Mouse (Mus musculus) liver, embryonic 13.5 days (tissue): ENCODE measurements around the gene Pam16. TPM values are rescaled to one million over a fixed set of nuclear protein-coding genes. Genes with fewer than 3 reads are reported as not detected.
"Not testable (repeated sequence)": the region's sequence is repeated elsewhere in the genome, so short reads cannot be mapped to it uniquely, and the experiment has no call there.

Source experiments
- ATAC-seq: fragments of 200-750 bp; cut with Nextera tagmentation; 2 replicates; pipeline ENCODE4 v1.8.0; 2017; ENCODE audit warnings: low read depth, mild to moderate bottlenecking, moderate number of reproducible peaks, moderate library complexity
- DNase-seq: peaks from one replicate; pipeline ENCODE4 v3.0.0; 2022
- H3K27ac ChIP-seq: fragments of 300-500 bp; sonication (generic); 2 replicates; pipeline ENCODE4 v1.5.1; 2015; ENCODE audit warnings: moderate library complexity, mild to moderate bottlenecking, inconsistent platforms
- H3K27me3 ChIP-seq: fragments of 300-500 bp; sonication (generic); 2 replicates; pipeline ENCODE4 v1.6.1; 2015; ENCODE audit warnings: mild to moderate bottlenecking, inconsistent platforms
- H3K36me3 ChIP-seq: fragments of 300-500 bp; sonication (generic); 2 replicates; pipeline ENCODE4 v1.6.1; 2015; ENCODE audit warnings: mild to moderate bottlenecking, inconsistent platforms
- H3K4me1 ChIP-seq: fragments of 300-500 bp; sonication (generic); replicated peaks from 2 replicates; pipeline ENCODE4 v1.6.1; 2015; ENCODE audit warnings: inconsistent platforms
- H3K4me2 ChIP-seq: fragments of 300-500 bp; sonication (generic); 2 replicates; pipeline ENCODE4 v1.6.1; 2015; ENCODE audit warnings: inconsistent platforms, mild to moderate bottlenecking, moderate library complexity
- H3K4me3 ChIP-seq: fragments of 300-500 bp; sonication (generic); replicated peaks from 2 replicates; pipeline ENCODE4 v1.5.1; 2015; ENCODE audit warnings: mild to moderate bottlenecking, inconsistent platforms
- H3K9ac ChIP-seq: fragments of 300-500 bp; sonication (generic); 2 replicates; pipeline ENCODE4 v1.6.1; 2015; ENCODE audit warnings: mild to moderate bottlenecking, inconsistent platforms
- H3K9me3 ChIP-seq: fragments of 300-500 bp; sonication (generic); replicated peaks from 2 replicates; pipeline ENCODE4 v1.6.1; 2016; ENCODE audit warnings: inconsistent platforms
- WGBS: fragments of 180-500 bp; shearing (Covaris S2); methylation state at CpG from one replicate; pipeline ENCODE4 v1.1.7; 2015; ENCODE audit not compliant: insufficient replicate concordance; 5-methylcytosine and 5-hydroxymethylcytosine counted together
- polyA plus RNA-seq: library from polyadenylated mRNA; unstranded; fragments of >200 nt; fragmentation: Nextera tagmentation; extraction: Ambion mirVana; gene quantifications from 2 replicates; pipeline ENCODE4 v1.2.1, GENCODE M21; 2015

Gene Pam16
- polyA plus RNA-seq, 1 experiment from 2014 or later: 74.1 TPM

GRCm38 (mm10) chr16:4587516-4588210 is 37.1 kb downstream of the Pam16 start:
- no peak for DNase-seq
- Histone ChIP-seq H3K9ac (peak overlapping the region; percentile 74; the same call in 1 of the 2 replicates), H3K27ac (peak overlapping the region; percentile 84), H3K4me1 (peaks cover 47% of the 10 kb centered on the region), H3K4me3 (no peak overlapping the region), H3K27me3 (peaks cover 10% of the 10 kb centered on the region), H3K9me3 (no peaks in the 10 kb centered on the region), H3K36me3 (no peaks in the 10 kb centered on the region), H3K4me2 (peak overlapping the region; percentile 88)
- 67% methylated on average over 5 of the region's 5 CpGs for WGBS
- ATAC-seq: no peak

GRCm38 (mm10) chr16:4586531-4587123 is 38.2 kb downstream of the Pam16 start:
- H3K27me3 ChIP-seq: no peaks in the 10 kb centered on the region
- H3K36me3 ChIP-seq: no peaks in the 10 kb centered on the region
- ATAC-seq (peak; percentile 99), DNase-seq (peak; percentile 98)
- peak overlapping the region; percentile 65 for H3K4me3 ChIP-seq
- WGBS: under 1% methylated on average over 43 of the region's 43 CpGs
- peak overlapping the region; percentile 88 for H3K4me2 ChIP-seq
- H3K27ac ChIP-seq: peak overlapping the region; percentile 84
- no peaks in the 10 kb centered on the region for H3K9me3 ChIP-seq
- peak overlapping the region; percentile 74 for H3K9ac ChIP-seq
- H3K4me1 ChIP-seq: peaks cover 47% of the 10 kb centered on the region

- Histone ChIP-seq H3K4me3 (peak overlapping the region; percentile 65), H3K27me3 (no peaks in the 10 kb centered on the region), H3K4me2 (peak overlapping the region; percentile 88), H3K36me3 (no peaks in the 10 kb centered on the region), H3K4me1 (peaks cover 47% of the 10 kb centered on the region), H3K9ac (peak overlapping the region; percentile 68), H3K9me3 (no peaks in the 10 kb centered on the region), H3K27ac (peak overlapping the region; percentile 84)
- ATAC-seq (peak; percentile 12), DNase-seq (no peak)
- WGBS: 4% methylated on average over 14 of the region's 14 CpGs
Measured at GRCm38 (mm10) chr16:4585642-4586530, 38.9 kb downstream of the Pam16 start.

GRCm38 (mm10) chr16:4584438-4584837 is 40.4 kb downstream of the Pam16 start:
- DNase-seq (no peak), ATAC-seq (no peak)
- no peak overlapping the region for H3K4me2 ChIP-seq
- no peaks in the 10 kb centered on the region for H3K9me3 ChIP-seq
- H3K4me1 ChIP-seq: peaks cover 47% of the 10 kb centered on the region
- no peak overlapping the region for H3K4me3 ChIP-seq
- H3K27me3 ChIP-seq: no peaks in the 10 kb centered on the region
- no peaks in the 10 kb centered on the region for H3K36me3 ChIP-seq
- no peak overlapping the region for H3K27ac ChIP-seq
- 39% methylated on average over 5 of the region's 5 CpGs for WGBS
- no peak overlapping the region; the same call in 1 of the 2 replicates for H3K9ac ChIP-seq

- no peaks in the 10 kb centered on the region for H3K36me3 ChIP-seq
- H3K27ac ChIP-seq: no peak overlapping the region
- no peak overlapping the region for H3K4me2 ChIP-seq
- ATAC-seq (no peak), DNase-seq (no peak)
- no peak overlapping the region for H3K4me3 ChIP-seq
- H3K9me3 ChIP-seq: no peaks in the 10 kb centered on the region
- peaks cover 50% of the 10 kb centered on the region for H3K4me1 ChIP-seq
- H3K9ac ChIP-seq: no peak overlapping the region
- H3K27me3 ChIP-seq: no peaks in the 10 kb centered on the region
- 8% methylated on average over 3 of the region's 3 CpGs for WGBS
Measured at GRCm38 (mm10) chr16:4583807-4584206, 41.0 kb downstream of the Pam16 start.

- ATAC-seq, H3K27ac ChIP-seq, H3K27me3 ChIP-seq, H3K9ac ChIP-seq, H3K4me2 ChIP-seq, DNase-seq, H3K4me3 ChIP-seq, H3K9me3 ChIP-seq, H3K36me3 ChIP-seq: not testable (repeated sequence)
- H3K4me1 ChIP-seq: peaks cover 27% of the 10 kb centered on the region
- 70% methylated on average over 4 of the region's 4 CpGs for WGBS
Measured at GRCm38 (mm10) chr16:4581179-4581578, 43.6 kb downstream of the Pam16 start.

GRCm38 (mm10) chr16:4578630-4579029 is 46.2 kb downstream of the Pam16 start:
- no peak overlapping the region for H3K4me2 ChIP-seq
- WGBS: 23% methylated on average over 7 of the region's 7 CpGs
- peaks cover 10% of the 10 kb centered on the region for H3K4me1 ChIP-seq
- H3K27ac ChIP-seq: no peak overlapping the region
- no peak overlapping the region for H3K4me3 ChIP-seq
- ATAC-seq (no peak), DNase-seq (no peak)
- H3K9ac ChIP-seq: no peak overlapping the region
- no peaks in the 10 kb centered on the region for H3K9me3 ChIP-seq
- no peaks in the 10 kb centered on the region for H3K27me3 ChIP-seq
- H3K36me3 ChIP-seq: no peaks in the 10 kb centered on the region

GRCm38 (mm10) chr16:4576873-4577272 is 47.9 kb downstream of the Pam16 start:
- H3K27ac ChIP-seq: no peak overlapping the region
- no peak overlapping the region for H3K9ac ChIP-seq
- no peaks in the 10 kb centered on the region for H3K36me3 ChIP-seq
- H3K9me3 ChIP-seq: no peaks in the 10 kb centered on the region
- no peak overlapping the region for H3K4me2 ChIP-seq
- 0 out of 2 replicates have a peak, but pooled peaks cover 5% of the 10 kb centered on the region for H3K27me3 ChIP-seq
- 0 out of 2 replicates have a peak, but pooled peaks cover 4% of the 10 kb centered on the region for H3K4me1 ChIP-seq
- ATAC-seq (no peak), DNase-seq (no peak)
- H3K4me3 ChIP-seq: no peak overlapping the region
- 35% methylated on average over 2 of the region's 2 CpGs for WGBS

- H3K36me3 ChIP-seq: no peaks in the 10 kb centered on the region
- ATAC-seq (no peak), DNase-seq (no peak)
- H3K9ac ChIP-seq: no peak overlapping the region
- 64% methylated on average over 2 of the region's 2 CpGs for WGBS
- H3K27me3 ChIP-seq: 0 out of 2 replicates have a peak, but pooled peaks cover 5% of the 10 kb centered on the region
- H3K4me1 ChIP-seq: 0 out of 2 replicates have a peak, but pooled peaks cover 4% of the 10 kb centered on the region
- H3K9me3 ChIP-seq: no peaks in the 10 kb centered on the region
- no peak overlapping the region for H3K4me2 ChIP-seq
- H3K4me3 ChIP-seq: no peak overlapping the region
- H3K27ac ChIP-seq: no peak overlapping the region
Measured at GRCm38 (mm10) chr16:4576038-4576437, 48.8 kb downstream of the Pam16 start.

GRCm38 (mm10) chr16:4570737-4571136 is 54.1 kb downstream of the Pam16 start:
- H3K27ac ChIP-seq: no peak overlapping the region
- H3K27me3 ChIP-seq: 0 out of 2 replicates have a peak, but pooled peaks cover 5% of the 10 kb centered on the region
- ATAC-seq: no peak
- H3K4me3 ChIP-seq: no peak overlapping the region
- no peaks in the 10 kb centered on the region for H3K9me3 ChIP-seq
- WGBS: 68% methylated on average over 4 of the region's 4 CpGs
- H3K4me2 ChIP-seq: no peak overlapping the region
- no peak for DNase-seq
- H3K4me1 ChIP-seq: peaks cover 7% of the 10 kb centered on the region
- H3K36me3 ChIP-seq: no peaks in the 10 kb centered on the region
- H3K9ac ChIP-seq: no peak overlapping the region

- Histone ChIP-seq H3K9me3 (no peaks in the 10 kb centered on the region), H3K27me3 (0 out of 2 replicates have a peak, but pooled peaks cover 7% of the 10 kb centered on the region), H3K4me1 (peaks cover 7% of the 10 kb centered on the region), H3K4me2 (no peak overlapping the region), H3K27ac (no peak overlapping the region), H3K36me3 (no peaks in the 10 kb centered on the region), H3K9ac (no peak overlapping the region), H3K4me3 (no peak overlapping the region)
- DNase-seq (peak; percentile 67), ATAC-seq (peak; percentile 45; the same call in 1 of the 2 replicates)
- WGBS: 23% methylated on average over 4 of the region's 4 CpGs
Measured at GRCm38 (mm10) chr16:4567912-4568311, 56.9 kb downstream of the Pam16 start.
